Mouse (Mus musculus) bone marrow, adult 2 months (tissue): ENCODE measurements at regions not wholly inside any gene's neighbourhood (a gene's known extent, or its start where the extent isn't known, plus 50 kb on each side); places are given as distances from the start of the nearest gene placed in this dataset.

Source experiments
- H3K27ac ChIP-seq: fragments of 200-500 bp; 2 replicates; pipeline ENCODE4 v1.5.1; 2012; ENCODE audit warnings: low read depth, mild to moderate bottlenecking, control low read depth, inconsistent platforms, low read length; ENCODE audit not compliant: control insufficient read depth, poor library complexity, insufficient read depth
- H3K4me1 ChIP-seq: fragments of 200-500 bp; 2 replicates; pipeline ENCODE4 v1.6.1; 2011; ENCODE audit warnings: low read length; ENCODE audit not compliant: control insufficient read depth, insufficient read depth
- H3K4me3 ChIP-seq: fragments of 200-500 bp; replicated peaks from 2 replicates; pipeline ENCODE3; 2011; ENCODE audit warnings: mild to moderate bottlenecking, low read depth, low read length, control low read depth; ENCODE audit not compliant: control insufficient read depth
- CTCF ChIP-seq: fragments of 200-500 bp; IDR thresholded peaks from 2 replicates; pipeline ENCODE4 v1.5.1; 2011; ENCODE audit warnings: low read length, control low read depth; ENCODE audit not compliant: control insufficient read depth, insufficient read depth
- POLR2A ChIP-seq: fragments of 200-500 bp; IDR thresholded peaks from 2 replicates; pipeline ENCODE4 v1.6.1; 2011; ENCODE audit warnings: low read depth, mild to moderate bottlenecking, control low read depth, low read length, borderline replicate concordance; ENCODE audit not compliant: control insufficient read depth
- WGBS: fragments of 180-500 bp; shearing (Covaris S2); methylation state at CpG from one replicate; pipeline ENCODE4 v1.1.7; 2018; 5-methylcytosine and 5-hydroxymethylcytosine counted together

- 81% methylated on average over 3 of the region's 3 CpGs for WGBS
- Histone ChIP-seq H3K27ac (no peak overlapping the region), H3K4me3 (no peak overlapping the region), H3K4me1 (no peaks in the 10 kb centered on the region)
- no peak for TF ChIP-seq CTCF
- TF ChIP-seq POLR2A = no peak
Observed at GRCm38 (mm10) chr15:52406156-52406885, 1478.4 kb upstream of the Gm7489 start.

- no peaks in the 10 kb centered on the region for H3K4me1 ChIP-seq
- H3K4me3 ChIP-seq = no peak overlapping the region
- 62% methylated on average over 18 of the region's 18 CpGs for whole genome bisulfite sequencing
- no peak overlapping the region for H3K27ac ChIP-seq
- TF ChIP-seq POLR2A (no peak), CTCF (no peak)
Observed at GRCm38 (mm10) chr15:52412869-52413771, 1471.6 kb upstream of the Gm7489 start.

GRCm38 (mm10) chr15:52425976-52426375 is 1458.7 kb upstream of the Gm7489 start:
- Histone ChIP-seq H3K4me1 (no peaks in the 10 kb centered on the region), H3K4me3 (no peak overlapping the region), H3K27ac (no peak overlapping the region)
- TF ChIP-seq CTCF (no peak), POLR2A (no peak)

GRCm38 (mm10) chr15:52430491-52431158 is 1454.1 kb upstream of the Gm7489 start:
- no peak overlapping the region for H3K4me3 ChIP-seq
- no peaks in the 10 kb centered on the region for H3K4me1 ChIP-seq
- H3K27ac ChIP-seq = no peak overlapping the region
- TF ChIP-seq CTCF (no peak), POLR2A (no peak)
- 81% methylated on average over 6 of the region's 6 CpGs for WGBS

GRCm38 (mm10) chr15:52433639-52434038 is 1451.1 kb upstream of the Gm7489 start:
- TF ChIP-seq CTCF = no peak
- TF ChIP-seq POLR2A = no peak
- H3K4me1 ChIP-seq = no peaks in the 10 kb centered on the region
- no peak overlapping the region for H3K27ac ChIP-seq
- no peak overlapping the region for H3K4me3 ChIP-seq
- WGBS = 71% methylated on average over 2 of the region's 2 CpGs

GRCm38 (mm10) chr15:52438403-52438802 is 1446.3 kb upstream of the Gm7489 start:
- no peak for TF ChIP-seq CTCF
- no peak for TF ChIP-seq POLR2A
- Histone ChIP-seq H3K27ac (no peak overlapping the region), H3K4me1 (no peaks in the 10 kb centered on the region), H3K4me3 (no peak overlapping the region)
- 85% methylated on average over 1 of the region's 1 CpGs for WGBS

- TF ChIP-seq CTCF (peak; percentile 75), POLR2A (no peak)
- no peak overlapping the region for H3K27ac ChIP-seq
- 7% methylated on average over 3 of the region's 3 CpGs for WGBS
- H3K4me1 ChIP-seq = no peaks in the 10 kb centered on the region
- H3K4me3 ChIP-seq = no peak overlapping the region
Observed at GRCm38 (mm10) chr15:52458782-52459181, 1425.9 kb upstream of the Gm7489 start.

GRCm38 (mm10) chr15:52459315-52459714 is 1425.4 kb upstream of the Gm7489 start:
- 66% methylated on average over 1 of the region's 1 CpGs for WGBS
- TF ChIP-seq POLR2A (no peak), CTCF (no peak)

More at GRCm38 (mm10) chr15:52459315-52459714, 1425.4 kb upstream of the Gm7489 start:
- Histone ChIP-seq H3K27ac (no peak overlapping the region), H3K4me3 (no peak overlapping the region), H3K4me1 (no peaks in the 10 kb centered on the region)
